Mouse (Mus musculus) adrenal gland, postnatal 14 days (tissue): ENCODE measurements around the gene Zyg11b. TPM values are rescaled to one million over a fixed set of nuclear protein-coding genes. Genes with fewer than 3 reads are reported as not detected.

Experiments used
- DNase-seq: peaks from one replicate; pipeline ENCODE4 v3.0.0; 2021; ENCODE audit warnings: mixed read lengths
- long read RNA-seq, 2 experiments: library from polyadenylated mRNA; stranded (forward); transcript quantifications; one replicate each; pipeline ENCODE4 v2.0.0; 2021
- total RNA-seq: library from RNA; stranded (reverse); gene quantifications from 2 replicates; pipeline ENCODE4 v1.2.3, GENCODE M21; 2021

Zyg11b gene
- 32.6 and 34.2 TPM in 2 replicates for total RNA-seq
- long read RNA-seq, experiment 1, full-length matches to known transcripts = 1 of 8 reads
- long read RNA-seq, experiment 1, partial matches to known transcripts = 0 of 8 reads
- long read RNA-seq, experiment 1, other reads (novel, unspliced or antisense) = 7 of 8 reads
- long read RNA-seq, experiment 2, full-length matches to known transcripts = 1 of 5 reads
- long read RNA-seq, experiment 2, partial matches to known transcripts = 0 of 5 reads
- long read RNA-seq, experiment 2, other reads (novel, unspliced or antisense) = 4 of 5 reads

DNA sequence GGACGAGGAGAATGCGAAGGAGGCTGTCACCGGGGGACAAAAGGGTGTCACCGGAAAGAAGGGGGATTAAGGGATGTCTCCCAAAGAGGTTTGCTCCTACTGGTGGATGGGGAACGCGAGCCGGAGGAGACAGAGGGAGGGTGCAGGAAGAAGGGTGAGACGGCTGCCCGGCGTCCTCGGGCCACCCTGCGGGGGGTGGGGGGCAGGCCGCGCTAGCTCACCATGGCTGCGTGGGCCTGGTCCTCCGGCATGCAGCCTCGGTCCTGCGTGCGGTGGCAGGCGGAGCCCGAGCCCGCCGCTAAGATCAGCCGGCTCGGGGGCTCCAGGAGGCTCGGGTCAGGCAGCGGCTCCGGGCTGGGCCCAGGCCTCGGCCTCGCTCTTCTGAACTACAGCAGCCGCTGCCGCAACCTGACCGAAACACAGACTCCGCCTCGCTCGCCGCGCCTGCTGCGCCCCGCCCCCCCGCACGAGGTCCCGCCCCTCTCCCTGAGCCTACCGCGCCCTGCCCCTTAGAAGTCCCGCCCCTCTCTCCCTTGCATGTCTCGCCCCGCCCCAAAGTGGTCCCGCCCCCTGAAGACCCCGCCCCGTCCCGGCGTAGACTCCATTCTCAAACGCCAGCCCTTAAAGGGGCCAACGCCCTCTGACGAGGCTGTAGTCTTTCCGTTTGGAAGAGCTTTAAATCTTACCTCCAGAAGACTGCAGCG lies at the start of gene Zyg11b:
Zyg11b (minus strand) TSS at position 427 of the 704 bp plus-strand sequence.
- DNase-seq = peak; percentile 96

DNA sequence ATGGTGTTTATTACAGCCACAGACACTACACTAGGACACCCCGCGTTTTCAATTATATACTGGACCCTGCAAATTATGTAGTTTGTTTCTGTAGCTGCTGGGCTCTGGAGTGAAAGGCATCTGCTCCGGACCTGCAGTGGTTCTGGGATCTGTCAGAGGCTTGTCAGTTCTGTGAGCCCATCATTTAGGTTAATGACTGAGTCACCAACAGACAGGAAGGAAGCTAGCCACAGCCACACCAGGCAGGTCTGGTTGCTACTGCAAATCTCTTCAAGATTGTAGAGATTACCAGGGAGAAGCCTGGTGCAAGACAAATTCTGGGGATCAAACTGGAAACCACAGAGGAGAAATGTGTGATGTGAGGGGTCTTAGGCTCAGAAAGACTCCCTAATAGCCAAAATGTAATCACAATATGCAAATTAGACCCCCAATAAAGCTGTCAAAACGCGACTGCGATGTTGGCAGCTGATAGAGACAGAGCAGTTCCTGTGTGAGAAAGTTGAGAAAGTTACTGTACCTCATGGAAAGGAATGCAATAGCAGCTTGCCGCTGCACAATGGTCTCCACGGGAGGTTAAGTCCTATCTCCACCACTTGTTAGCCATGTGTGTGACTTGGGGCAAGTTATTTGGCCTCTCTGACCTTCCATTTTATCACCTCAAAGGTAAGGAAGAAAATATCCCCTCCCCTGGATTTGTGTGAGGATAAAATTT lies 49.1 kb upstream of the Zyg11b start:
- DNase-seq = peak; percentile 35

- no peak for DNase-seq
These were observed 48.2 kb upstream of the Zyg11b start for GRCm38 (mm10) chr4:108349064-108349463.

- peak; percentile 44 for DNase-seq
These were observed 47.5 kb upstream of the Zyg11b start for GRCm38 (mm10) chr4:108348256-108348875.

DNA sequence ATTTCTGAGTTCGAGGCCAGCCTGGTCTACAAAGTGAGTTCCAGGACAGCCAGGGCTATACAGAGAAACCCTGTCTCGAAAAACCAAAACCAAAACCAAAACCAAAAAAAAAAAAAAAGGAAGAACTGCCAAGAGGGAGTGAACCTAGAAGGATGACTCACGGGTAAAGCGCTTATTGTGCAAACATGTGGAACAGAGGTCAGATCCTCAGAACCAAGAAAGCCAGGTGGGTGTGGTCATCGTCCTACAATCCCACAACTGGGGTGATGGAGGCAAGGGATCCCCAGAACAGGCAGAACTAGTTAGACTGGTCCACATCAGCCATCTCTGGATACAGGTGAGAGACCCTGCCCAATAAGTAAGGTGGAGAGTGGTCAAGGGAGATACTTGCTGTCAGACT lies 46.2 kb upstream of the Zyg11b start:
- peak; percentile 52 for DNase-seq

GRCm38 (mm10) chr4:108345826-108346225 lies 44.9 kb upstream of the Zyg11b start:
- no peak for DNase-seq

DNA sequence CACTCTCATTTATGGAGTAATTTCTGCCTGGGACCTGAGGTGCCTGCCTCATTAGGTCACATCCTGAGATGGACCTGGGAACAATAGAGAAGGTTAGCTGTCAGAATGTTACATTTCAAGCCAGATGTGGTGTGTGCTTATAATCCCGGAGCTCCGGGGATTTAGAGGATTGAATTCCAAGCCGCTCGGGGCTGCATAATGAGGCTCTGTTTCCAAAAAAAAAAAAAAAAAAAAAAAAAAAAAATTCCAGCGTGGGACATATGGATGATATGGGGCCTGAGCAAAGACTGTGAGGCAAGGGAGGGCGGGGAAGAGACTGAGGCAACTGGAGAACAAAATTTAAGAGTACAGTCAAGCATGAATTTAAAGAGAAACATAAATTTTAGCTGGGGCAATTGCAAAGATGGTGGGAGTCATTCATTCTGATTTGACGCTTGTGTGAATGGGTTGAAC lies 43.8 kb upstream of the Zyg11b start:
- DNase-seq = no peak

DNA sequence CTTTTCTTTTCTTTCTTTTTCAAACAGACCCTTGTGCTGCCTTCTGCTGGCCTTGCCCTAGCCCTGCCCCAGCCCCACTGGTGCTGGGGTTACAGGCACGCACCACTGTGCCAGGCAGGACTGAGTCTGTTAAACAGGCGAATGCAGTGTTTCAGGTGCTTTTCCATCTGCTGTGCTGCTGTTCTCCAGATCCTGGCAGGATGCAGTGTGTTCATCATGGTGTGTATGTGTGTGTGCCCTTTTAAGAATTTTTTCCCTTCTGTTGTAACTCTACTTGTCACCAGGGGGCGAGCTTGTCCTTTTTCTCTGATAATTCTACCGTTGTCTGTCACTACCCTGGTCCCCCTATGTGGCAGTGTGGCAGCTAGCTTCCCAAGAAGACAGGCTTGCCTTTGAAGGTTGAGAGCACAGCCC lies 38.4 kb upstream of the Zyg11b start:
- DNase-seq = peak; percentile 80

- DNase-seq = no peak
These were observed 37.9 kb upstream of the Zyg11b start for GRCm38 (mm10) chr4:108338811-108339210.

DNA sequence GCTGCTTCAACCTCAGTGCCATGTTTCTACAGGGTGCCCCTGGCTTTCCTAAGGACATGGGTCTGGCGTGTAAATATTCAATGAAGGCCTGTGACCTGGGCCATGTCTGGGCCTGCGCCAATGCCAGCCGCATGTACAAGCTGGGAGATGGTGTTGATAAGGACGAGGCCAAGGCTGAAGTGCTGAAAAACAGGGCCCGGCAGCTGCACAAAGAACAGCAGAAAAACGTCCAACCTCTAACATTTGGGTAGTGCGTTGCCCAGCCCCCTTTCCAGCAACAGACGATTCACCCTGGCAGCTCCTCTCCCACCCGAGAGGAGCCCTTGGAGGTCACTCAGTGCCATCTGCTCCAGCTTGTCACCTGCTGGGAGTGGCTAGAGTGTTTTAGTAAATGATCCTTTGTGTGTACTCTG lies 37.4 kb upstream of the Zyg11b start:
- DNase-seq = peak; percentile 78

DNA sequence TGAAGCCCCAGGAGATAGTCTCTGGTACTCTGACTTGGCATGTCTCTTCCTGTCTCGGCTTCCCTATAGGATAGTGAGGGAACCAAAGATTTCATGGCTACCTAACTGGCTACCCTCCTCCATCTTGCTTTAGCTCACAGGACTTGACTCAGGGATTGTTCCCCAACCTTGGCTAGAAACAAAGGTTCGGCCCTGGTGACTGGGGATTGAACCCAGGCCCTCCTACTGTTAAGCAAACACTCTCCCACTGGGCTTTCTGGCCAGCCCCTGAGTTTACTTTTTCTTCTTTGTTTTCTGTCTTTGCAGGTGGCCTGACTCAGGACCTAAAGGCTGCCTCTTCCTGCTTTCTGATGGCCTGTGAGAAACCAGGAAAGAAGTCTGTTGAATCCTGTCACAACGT lies 36.9 kb upstream of the Zyg11b start:
- no peak for DNase-seq

DNA sequence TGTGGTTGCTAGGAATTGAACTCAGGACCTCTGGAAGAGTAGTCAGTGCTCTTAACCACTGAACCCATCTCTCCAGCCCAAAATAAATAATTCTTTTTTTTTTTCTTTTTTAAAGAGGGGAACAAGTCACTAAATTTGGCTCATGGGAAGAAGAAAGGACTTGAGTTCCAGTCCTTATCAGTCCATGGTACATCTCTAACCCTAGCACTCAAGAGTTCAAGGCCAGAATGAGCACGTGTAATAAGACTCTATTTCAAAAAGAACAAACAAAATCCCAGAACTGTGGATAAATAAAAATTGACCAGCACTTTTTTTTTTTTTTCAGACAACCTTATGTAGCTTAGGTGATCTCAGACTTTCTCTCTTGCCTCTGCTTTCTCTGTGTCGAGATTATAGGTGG lies 35.9 kb upstream of the Zyg11b start:
- no peak for DNase-seq

DNA sequence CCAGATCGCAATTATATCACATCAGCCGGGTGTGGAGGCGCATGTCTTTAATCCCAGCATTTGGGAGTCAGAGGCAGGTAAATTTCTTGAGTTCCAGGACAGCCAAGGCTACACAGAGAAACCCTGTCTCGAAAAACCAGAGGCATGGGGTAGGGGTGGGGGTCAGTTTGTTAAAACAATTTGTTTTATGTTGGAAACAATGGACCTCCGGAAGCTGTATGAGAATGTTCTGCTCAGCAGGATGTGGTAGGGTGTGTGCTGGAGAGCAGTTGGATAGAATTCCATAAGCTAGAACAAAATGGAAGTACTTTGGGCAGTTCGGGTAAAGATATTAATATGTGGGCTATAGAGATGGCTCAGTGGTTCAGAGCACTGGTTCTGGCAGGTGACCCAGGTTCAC lies 34.5 kb upstream of the Zyg11b start:
- DNase-seq = no peak

GRCm38 (mm10) chr4:108332041-108332440 lies 31.1 kb upstream of the Zyg11b start:
- no peak for DNase-seq

DNA sequence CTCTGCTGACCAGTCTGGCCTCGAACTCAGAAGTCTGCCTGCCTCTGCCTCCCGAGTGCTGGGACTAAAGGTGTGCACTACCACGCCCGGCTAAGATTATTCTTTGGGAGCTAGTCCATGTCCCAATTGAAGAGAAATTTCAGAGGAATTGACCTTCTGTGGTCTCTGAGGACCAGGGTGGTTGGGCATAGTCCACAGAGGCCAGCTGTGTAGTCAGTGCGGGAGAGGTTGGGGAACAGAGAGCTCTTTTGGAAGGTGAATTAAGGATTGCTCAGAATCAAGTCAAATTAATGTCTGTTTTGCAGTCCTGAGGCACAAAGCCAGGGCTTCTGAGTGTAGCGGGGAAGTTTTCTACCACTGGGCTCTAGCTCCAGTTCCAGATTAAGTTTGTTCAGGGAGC lies 28.9 kb upstream of the Zyg11b start:
- peak; percentile 41 for DNase-seq

GRCm38 (mm10) chr4:108327730-108328484 lies 27.0 kb upstream of the Zyg11b start, which contains the start of gene Coa7:
Coa7 (plus strand) TSS chr4:108328140.
- DNase-seq = peak; percentile 98

GRCm38 (mm10) chr4:108327071-108327579 lies 26.2 kb upstream of the Zyg11b start:
- DNase-seq = peak; percentile 32

DNA sequence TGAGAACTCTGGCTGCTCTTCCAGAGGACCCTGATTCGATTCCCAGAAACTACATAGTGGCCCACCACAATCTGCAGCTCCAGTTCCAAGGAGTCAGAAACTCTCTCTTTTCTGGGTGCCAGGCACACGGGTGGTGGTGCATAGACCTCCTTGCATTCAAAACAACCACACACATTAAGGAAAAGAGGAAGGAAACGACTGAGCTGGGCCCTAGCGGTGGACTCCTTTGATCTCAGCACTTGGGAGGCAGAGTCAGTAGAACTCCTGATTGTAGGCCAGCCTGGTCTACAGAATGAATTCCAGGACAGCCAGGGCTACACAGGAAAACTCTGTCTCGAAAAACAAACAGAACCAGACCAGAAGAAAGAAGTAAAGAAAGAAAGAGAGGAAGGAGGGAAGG lies 22.7 kb upstream of the Zyg11b start:
- DNase-seq = no peak

DNA sequence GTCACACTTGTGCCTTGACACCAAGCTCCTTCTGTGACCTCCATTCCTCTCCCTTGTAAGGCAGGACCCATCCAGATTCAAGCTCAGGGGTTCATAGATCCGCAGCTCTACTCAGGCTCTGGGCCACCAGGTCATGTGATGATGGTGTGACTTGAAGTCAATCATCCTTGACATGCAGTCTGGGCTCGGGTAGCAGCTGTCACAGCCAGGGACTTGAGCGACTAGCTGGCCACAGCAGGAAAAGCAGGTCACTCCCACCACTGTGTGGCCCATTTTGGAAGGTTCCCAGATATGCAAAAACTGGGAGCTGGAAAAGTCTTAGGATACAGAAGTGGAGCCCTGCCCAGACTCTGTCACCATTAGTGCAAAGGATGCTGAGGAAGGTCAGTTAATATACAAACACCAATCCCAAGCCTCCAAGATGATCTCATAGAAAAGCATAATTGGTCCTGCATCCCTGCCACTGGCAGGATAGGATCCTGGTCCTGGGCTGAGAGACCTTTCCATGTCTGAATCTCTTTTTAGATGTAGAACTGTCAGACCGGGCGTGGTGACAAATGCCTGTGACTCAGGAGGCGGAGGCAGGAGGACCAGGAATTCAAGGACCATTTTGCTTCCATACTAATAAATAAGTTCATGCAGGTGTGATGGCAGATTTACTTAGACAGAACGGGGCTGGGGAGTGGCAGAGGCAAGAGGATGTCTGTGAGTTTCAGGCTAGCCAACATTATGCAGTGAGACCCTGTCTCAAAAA lies 19.9 kb upstream of the Zyg11b start:
- DNase-seq = peak; percentile 40

GRCm38 (mm10) chr4:108319747-108320146 lies 18.9 kb upstream of the Zyg11b start:
- no peak for DNase-seq
